Mouse (Mus musculus): ENCODE measurements around the gene Ulk3.

GRCm38 (mm10) chr9:57624295-57624694, 35.0 kb downstream of the Ulk3 start:
- no peak for TF ChIP-seq POLR2A (IDR thresholded peaks at IDR 0.05; ENCODE audit: insufficient read depth, low read depth, low read length)
- TF ChIP-seq CTCF (IDR thresholded peaks at IDR 0.05): no peak
- TF ChIP-seq EP300 (IDR thresholded peaks at IDR 0.05; ENCODE audit: insufficient read depth, low read depth, low read length): no peak
